Mouse (Mus musculus) bone marrow, adult 2 months (tissue): ENCODE data around the gene Nlrp14.

Experiments used
- CTCF ChIP-seq: fragments of 200-500 bp; IDR thresholded peaks from 2 replicates; pipeline ENCODE4 v1.5.1; 2011; ENCODE audit warnings: low read length, control low read depth; ENCODE audit not compliant: control insufficient read depth, insufficient read depth
- POLR2A ChIP-seq: fragments of 200-500 bp; IDR thresholded peaks from 2 replicates; pipeline ENCODE4 v1.6.1; 2011; ENCODE audit warnings: low read depth, mild to moderate bottlenecking, control low read depth, low read length, borderline replicate concordance; ENCODE audit not compliant: control insufficient read depth

GRCm38 (mm10) chr7:107237498-107237897, 70.7 kb downstream of the Nlrp14 start:
- TF ChIP-seq POLR2A, result no peak
- TF ChIP-seq CTCF, result no peak
